Mouse (Mus musculus) CH12.LX (cell line): ENCODE measurements around the gene Ylpm1. TPM values are rescaled to one million over a fixed set of nuclear protein-coding genes. Genes with fewer than 3 reads are reported as not detected.
A peak's percentile ranks its signal among the peaks of the same experiment; 100 is the strongest.

Experiments
- DNase-seq: peaks from one replicate; pipeline ENCODE4 v3.0.0-alpha.2; 2013; ENCODE audit errors: extremely low read depth
- H3K27ac ChIP-seq: 2 replicates; pipeline ENCODE4 v1.5.1; 2012; ENCODE audit warnings: low read depth, mild to moderate bottlenecking, control low read depth, moderate library complexity; ENCODE audit not compliant: insufficient read depth
- H3K27me3 ChIP-seq: replicated peaks from 2 replicates; pipeline ENCODE3; 2012; ENCODE audit warnings: inconsistent platforms
- H3K36me3 ChIP-seq, 2 experiments: replicated peaks in 1 of 2; 2 replicates each; pipeline versions ENCODE3 to v1.6.1; 2012; ENCODE audit warnings: inconsistent platforms in 1 of 2, low read length in 1 of 2, mild to moderate bottlenecking in 1 of 2, mixed read lengths in 1 of 2, moderate library complexity in 1 of 2; ENCODE audit not compliant: control insufficient read depth in 1 of 2, insufficient read depth in 1 of 2
- H3K4me1 ChIP-seq, 2 experiments: 2 replicates each; pipeline ENCODE4 v1.6.1; 2012; ENCODE audit warnings: inconsistent platforms in 1 of 2, moderate library complexity in 1 of 2; ENCODE audit not compliant: insufficient read depth in 2 of 2, control insufficient read depth in 1 of 2
- H3K4me2 ChIP-seq: 2 replicates; pipeline ENCODE4 v1.6.1; 2012; ENCODE audit warnings: low read depth, mild to moderate bottlenecking, control low read depth; ENCODE audit not compliant: poor library complexity, insufficient read depth, severe bottlenecking
- H3K4me3 ChIP-seq, 3 experiments: fragments of 150-350 bp in 1 of 3; sonication (generic) in 1 of 3; replicated peaks in 1 of 3; 2 replicates each; pipeline versions ENCODE3 to v1.5.1; 2011 to 2012; ENCODE audit warnings: low read depth in 2 of 3, low read length in 2 of 3, mild to moderate bottlenecking in 2 of 3, moderate library complexity in 2 of 3, control low read depth in 1 of 3, improper control_type of control experiment in 1 of 3, inconsistent platforms in 1 of 3, mixed read lengths in 1 of 3; ENCODE audit not compliant: poor library complexity in 1 of 3
- H3K79me2 ChIP-seq: replicated peaks from 2 replicates; pipeline ENCODE4 v1.6.1; 2012; ENCODE audit warnings: mild to moderate bottlenecking, moderate library complexity; ENCODE audit not compliant: control insufficient read depth, poor library complexity, insufficient read depth, severe bottlenecking; ENCODE audit errors: extremely low read depth
- H3K9ac ChIP-seq: 2 replicates; pipeline ENCODE4 v1.6.1; 2012; ENCODE audit warnings: low read depth, mild to moderate bottlenecking, control low read depth, moderate library complexity; ENCODE audit not compliant: insufficient read depth
- H3K9me3 ChIP-seq: replicated peaks from 2 replicates; pipeline ENCODE3; 2012; ENCODE audit warnings: low read length, inconsistent platforms, mixed read lengths
- BHLHE40 ChIP-seq: IDR thresholded peaks from 2 replicates; pipeline ENCODE4 v1.6.1; 2011; ENCODE audit warnings: mild to moderate bottlenecking, low read depth, low read length, improper control_type of control experiment
- CHD1 ChIP-seq: IDR thresholded peaks from 2 replicates; pipeline ENCODE4 v1.6.1; 2012; ENCODE audit warnings: low read depth, low read length, improper control_type of control experiment, inconsistent platforms
- CHD2 ChIP-seq: IDR thresholded peaks from 2 replicates; pipeline ENCODE4 v1.6.1; 2011; ENCODE audit warnings: low read length, improper control_type of control experiment
- CTCF ChIP-seq, 2 experiments: IDR thresholded peaks in 1 of 2; conservative IDR thresholded peaks in 1 of 2; 2 replicates each; pipeline ENCODE4 v1.5.1; 2011 to 2012; ENCODE audit warnings: low read depth in 2 of 2, low read length in 2 of 2, improper control_type of control experiment in 1 of 2, inconsistent platforms in 1 of 2, mild to moderate bottlenecking in 1 of 2, moderate library complexity in 1 of 2
- E2F4 ChIP-seq: IDR thresholded peaks from 2 replicates; pipeline ENCODE4 v1.6.1; 2011; ENCODE audit warnings: low read depth, low read length, improper control_type of control experiment; ENCODE audit not compliant: insufficient replicate concordance
- ELF1 ChIP-seq: IDR thresholded peaks from 2 replicates; pipeline ENCODE4 v1.6.1; 2014; ENCODE audit warnings: low read depth, mild to moderate bottlenecking, inconsistent platforms, low read length, improper control_type of control experiment
- EP300 ChIP-seq: IDR thresholded peaks from 2 replicates; pipeline ENCODE4 v1.6.1; 2011; ENCODE audit warnings: low read length, improper control_type of control experiment
- ETS1 ChIP-seq: conservative IDR thresholded peaks from 2 replicates; pipeline ENCODE4 v1.6.1; 2012; ENCODE audit warnings: low read depth, mild to moderate bottlenecking, inconsistent platforms, low read length, improper control_type of control experiment, moderate library complexity
- GABPA ChIP-seq: IDR thresholded peaks from 2 replicates; pipeline ENCODE4 v1.6.1; 2012; ENCODE audit warnings: low read depth, low read length, improper control_type of control experiment, inconsistent platforms; ENCODE audit not compliant: insufficient replicate concordance
- HCFC1 ChIP-seq: IDR thresholded peaks from 2 replicates; pipeline ENCODE4 v1.6.1; 2012; ENCODE audit warnings: low read depth, mild to moderate bottlenecking, inconsistent platforms, low read length, improper control_type of control experiment
- IRF4 ChIP-seq: IDR thresholded peaks from 2 replicates; pipeline ENCODE4 v1.6.1; 2014; ENCODE audit warnings: low read depth, mild to moderate bottlenecking, inconsistent platforms, low read length, improper control_type of control experiment
- JUN ChIP-seq: IDR thresholded peaks from 2 replicates; pipeline ENCODE4 v1.6.1; 2011; ENCODE audit warnings: low read depth, mild to moderate bottlenecking, low read length, improper control_type of control experiment, moderate library complexity; ENCODE audit not compliant: insufficient read depth
- JUND ChIP-seq: conservative IDR thresholded peaks from 2 replicates; pipeline ENCODE4 v1.6.1; 2011; ENCODE audit warnings: low read depth, low read length, improper control_type of control experiment
- KAT2A ChIP-seq: IDR thresholded peaks from 2 replicates; pipeline ENCODE4 v1.6.1; 2012; ENCODE audit warnings: low read length, improper control_type of control experiment, inconsistent platforms; ENCODE audit not compliant: insufficient replicate concordance
- MAFK ChIP-seq: IDR thresholded peaks from 2 replicates; pipeline ENCODE4 v1.6.1; 2011; ENCODE audit warnings: low read length, improper control_type of control experiment; ENCODE audit not compliant: insufficient replicate concordance
- MAX ChIP-seq: IDR thresholded peaks from 2 replicates; pipeline ENCODE4 v1.6.1; 2011; ENCODE audit warnings: low read length, improper control_type of control experiment
- MAZ ChIP-seq: IDR thresholded peaks from 2 replicates; pipeline ENCODE4 v1.6.1; 2012; ENCODE audit warnings: low read depth, mild to moderate bottlenecking, inconsistent platforms, low read length, improper control_type of control experiment, moderate library complexity
- MEF2A ChIP-seq: IDR thresholded peaks from 2 replicates; pipeline ENCODE4 v1.6.1; 2014; ENCODE audit warnings: low read depth, mild to moderate bottlenecking, inconsistent platforms, low read length, improper control_type of control experiment, borderline replicate concordance
- MXI1 ChIP-seq: IDR thresholded peaks from 2 replicates; pipeline ENCODE4 v1.6.1; 2011; ENCODE audit warnings: mild to moderate bottlenecking, low read depth, low read length, improper control_type of control experiment
- NELFE ChIP-seq: IDR thresholded peaks from 2 replicates; pipeline ENCODE4 v1.6.1; 2011; ENCODE audit warnings: low read depth, low read length, improper control_type of control experiment
- NRF1 ChIP-seq: IDR thresholded peaks from 2 replicates; pipeline ENCODE4 v1.6.1; 2014; ENCODE audit warnings: low read depth, mild to moderate bottlenecking, inconsistent platforms, low read length, improper control_type of control experiment, moderate library complexity
- PAX5 ChIP-seq: IDR thresholded peaks from 2 replicates; pipeline ENCODE4 v1.6.1; 2012; ENCODE audit warnings: low read length, inconsistent platforms, mixed read lengths
- POLR2A ChIP-seq: IDR thresholded peaks from 2 replicates; pipeline ENCODE4 v1.6.1; 2011; ENCODE audit warnings: low read depth, mild to moderate bottlenecking, improper control_type of control experiment, low read length
- POLR2AphosphoS2 ChIP-seq: IDR thresholded peaks from 2 replicates; pipeline ENCODE4 v1.6.1; 2011; ENCODE audit warnings: low read depth, low read length, improper control_type of control experiment
- RAD21 ChIP-seq: IDR thresholded peaks from 2 replicates; pipeline ENCODE4 v1.6.1; 2011; ENCODE audit warnings: low read depth, mild to moderate bottlenecking, low read length, improper control_type of control experiment, moderate library complexity
- RCOR1 ChIP-seq: conservative IDR thresholded peaks from 2 replicates; pipeline ENCODE4 v1.6.1; 2012; ENCODE audit warnings: low read depth, mild to moderate bottlenecking, inconsistent platforms, low read length, improper control_type of control experiment
- SIN3A ChIP-seq: IDR thresholded peaks from 2 replicates; pipeline ENCODE4 v1.6.1; 2012; ENCODE audit warnings: low read length, improper control_type of control experiment, inconsistent platforms
- SMC3 ChIP-seq: IDR thresholded peaks from 2 replicates; pipeline ENCODE4 v1.6.1; 2011; ENCODE audit warnings: low read depth, low read length, improper control_type of control experiment
- TBP ChIP-seq: conservative IDR thresholded peaks from 2 replicates; pipeline ENCODE4 v1.6.1; 2011; ENCODE audit warnings: low read depth, low read length, improper control_type of control experiment
- TCF12 ChIP-seq: IDR thresholded peaks from 2 replicates; pipeline ENCODE4 v1.6.1; 2014; ENCODE audit warnings: low read depth, mild to moderate bottlenecking, inconsistent platforms, low read length, improper control_type of control experiment
- UBTF ChIP-seq: IDR thresholded peaks from 2 replicates; pipeline ENCODE4 v1.6.1; 2012; ENCODE audit warnings: low read depth, mild to moderate bottlenecking, inconsistent platforms, low read length, improper control_type of control experiment, moderate library complexity
- USF1 ChIP-seq: IDR thresholded peaks from 2 replicates; pipeline ENCODE4 v1.6.1; 2014; ENCODE audit warnings: low read depth, mild to moderate bottlenecking, inconsistent platforms, low read length, improper control_type of control experiment
- USF2 ChIP-seq: conservative IDR thresholded peaks from 2 replicates; pipeline ENCODE4 v1.6.1; 2011; ENCODE audit warnings: low read depth, low read length, improper control_type of control experiment
- ZC3H11A ChIP-seq: IDR thresholded peaks from 2 replicates; pipeline ENCODE4 v1.6.1; 2012; ENCODE audit warnings: low read depth, mild to moderate bottlenecking, inconsistent platforms, low read length, improper control_type of control experiment
- ZKSCAN1 ChIP-seq: IDR thresholded peaks from 2 replicates; pipeline ENCODE4 v1.6.1; 2012; ENCODE audit warnings: low read depth, inconsistent platforms, low read length, improper control_type of control experiment, borderline replicate concordance
- ZMIZ1 ChIP-seq: IDR thresholded peaks from 2 replicates; pipeline ENCODE4 v1.6.1; 2012; ENCODE audit warnings: low read depth, mild to moderate bottlenecking, inconsistent platforms, low read length, improper control_type of control experiment
- ZNF384 ChIP-seq: IDR thresholded peaks from 2 replicates; pipeline ENCODE4 v1.6.1; 2012; ENCODE audit warnings: low read depth, low read length, improper control_type of control experiment, inconsistent platforms
- dilution Hi-C: fragments of 300-500 bp; cut with MboI; formaldehyde crosslinking; loops from 2 replicates; pipeline ENCODE4 v1.14.3; 2020; ENCODE audit warnings: low sequenced_read_pairs; ENCODE audit not compliant: extremely low pct_unique_long_range_greater_than_20kb, extremely low pct_ligation_motif_present
- in situ Hi-C: fragments of 300-500 bp; cut with MboI; formaldehyde crosslinking; loops from 3 replicates; pipeline ENCODE4 v1.14.3; 2019; ENCODE audit warnings: low sequenced_read_pairs, low pct_ligation_motif_present, low pct_unique_long_range_greater_than_20kb, mixed read lengths
- polyA plus RNA-seq: library from polyadenylated mRNA; unstranded; fragments of >175 nt; gene quantifications from 2 replicates; pipeline ENCODE4 v1.2.1, GENCODE M21; 2012; ENCODE audit warnings: low read depth; ENCODE audit not compliant: insufficient read length
- total RNA-seq, 2 experiments: library from RNA; depleted of rRNA; stranded (reverse); fragments of 300-350 nt in 1 of 2; fragments of >200 nt in 1 of 2; gene quantifications; 2 replicates each; pipeline ENCODE4 v1.2.3; 2012 to 2014

Ylpm1 gene
- total and polyA plus RNA-seq, 3 experiments: 19.3 to 56.8 (median 20.1) TPM

- TF ChIP-seq MAFK (no peak), POLR2A (no peak), MXI1 (no peak), UBTF (no peak), RCOR1 (no peak), SMC3 (peak; percentile 36)
- TF ChIP-seq, all 38 proteins: peak for 5
Measured at GRCm38 (mm10) chr12:85032710-85033109, 36.6 kb downstream of the Ylpm1 start (continued).

- peak overlapping the region; percentile 13 to 29 (median 28) for H3K4me3 ChIP-seq
- H3K9ac ChIP-seq: peak overlapping the region; percentile 57
- H3K27me3 ChIP-seq: no peaks in the 10 kb centered on the region
- in situ Hi-C loops (no loop called here), dilution Hi-C loops (no loop called here)
- peak overlapping the region; percentile 89 for H3K27ac ChIP-seq
- H3K36me3 ChIP-seq: peaks cover 29 to 58% of the 10 kb centered on the region in 2 experiments
- DNase-seq: peak; percentile 90
- H3K4me1 ChIP-seq: peaks cover 4 to 48% of the 10 kb centered on the region in 2 experiments
- H3K79me2 ChIP-seq: 0 out of 2 replicates have a peak, but pooled peaks cover 2% of the 10 kb centered on the region
- peak overlapping the region; percentile 97 for H3K4me2 ChIP-seq
- no peaks in the 10 kb centered on the region for H3K9me3 ChIP-seq
- TF ChIP-seq ETS1 (peak; percentile 97), KAT2A (no peak), POLR2A (no peak), RAD21 (no peak; the same call in 1 of the 2 replicates), TCF12 (peak; percentile 74), CTCF (conservative IDR thresholded peaks at IDR 0.05 in 1 of 2, IDR thresholded peaks at IDR 0.05 in 1 of 2; ENCODE audit: low read depth in 2 of 2, low read length in 2 of 2) (no peak), MAFK (peak; percentile 48; the same call in 1 of the 2 replicates), MAX (peak; percentile 33; the same call in 1 of the 2 replicates), RCOR1 (peak; percentile 59; the same call in 1 of the 2 replicates), SIN3A (peak; percentile 98), ZC3H11A (no peak), CHD1 (no peak), ZKSCAN1 (no peak; the same call in 1 of the 2 replicates), IRF4 (peak; percentile 37; the same call in 1 of the 2 replicates), EP300 (peak; percentile 87), POLR2AphosphoS2 (no peak), TBP (no peak), MXI1 (peak; percentile 72), UBTF (no peak), CHD2 (peak; percentile 72), E2F4 (no peak), NELFE (no peak), USF1 (no peak), BHLHE40 (peak; percentile 44), NRF1 (no peak), MEF2A (peak; percentile 85), JUN (peak; percentile 75), ZMIZ1 (no peak), GABPA (no peak), ZNF384 (peak; percentile 84), HCFC1 (peak; percentile 18; the same call in 1 of the 2 replicates), JUND (peak; percentile 81), PAX5 (no peak), USF2 (no peak), MAZ (peak; percentile 71; the same call in 1 of the 2 replicates), ELF1 (peak; percentile 70)
Measured at GRCm38 (mm10) chr12:85051218-85051617, 55.1 kb downstream of the Ylpm1 start.
